Comparison of ENCODE assay signal across 8 mouse cellular contexts in the genomic region with DNA sequence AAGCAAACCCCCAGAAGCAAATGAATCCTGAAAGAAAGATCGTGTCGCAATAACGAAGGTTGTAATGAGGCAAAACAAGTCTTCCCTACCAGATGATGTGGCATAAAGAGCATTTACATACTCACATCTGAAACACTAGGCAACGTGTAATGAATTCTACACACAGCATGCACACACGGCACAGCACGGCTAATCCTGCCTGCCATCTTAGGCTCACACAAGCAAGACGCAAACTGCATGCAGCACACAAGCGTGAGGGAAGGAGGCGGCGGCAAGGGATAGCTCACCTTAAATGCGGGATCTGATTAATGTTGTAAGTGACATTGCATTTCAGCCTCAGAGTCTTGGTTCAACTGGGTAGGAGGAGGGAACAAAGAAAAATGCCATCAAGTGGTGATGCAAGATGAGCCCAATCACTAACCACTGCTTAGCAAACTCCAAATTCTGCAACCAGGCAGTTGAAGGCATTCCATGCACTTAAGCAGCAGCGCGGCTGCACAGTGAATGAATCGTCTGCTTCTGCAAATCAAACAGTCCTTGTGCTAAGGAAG. TPM values are rescaled to one million over a fixed set of nuclear protein-coding genes. Genes with fewer than 3 reads are reported as not detected.
DNase-seq lines count a peak whose midpoint lies in the region; ATAC-seq and TF ChIP-seq lines count a peak whose summit lies in the region.

No protein-coding gene starts in this region.

- TF ChIP-seq CTCF in kidney, postnatal 0 days (IDR thresholded peaks at IDR 0.05; ENCODE audit: low read depth), result no peak

- peak; percentile 33 for DNase-seq in kidney, postnatal 0 days (ENCODE audit: low spot score)
- DNase-seq in kidney, adult 18-20 months, result no peak
- peak; percentile 32 for DNase-seq in embryonic facial prominence, embryonic 10.5 days (ENCODE audit: low spot score)
- DNase-seq in B cell, adult 2 months, result no peak
- no peak for DNase-seq in lung, adult 18-20 months

- H3K4me3 ChIP-seq in kidney, postnatal 0 days (replicated peaks; ENCODE audit: low read depth, low read length), result no peak overlapping the region
- H3K4me3 ChIP-seq in embryonic facial prominence, embryonic 10.5 days, result peak overlapping the region; percentile 36
- peak overlapping the region; percentile 44 for H3K4me3 ChIP-seq in hindbrain, embryonic 13.5 days
- H3K4me3 ChIP-seq in neural tube, embryonic 15.5 days (replicated peaks), result peak overlapping the region; percentile 48

- H3K4me2 ChIP-seq in kidney, postnatal 0 days (ENCODE audit: low read length), result 0 out of 2 replicates have a peak overlapping the region, but pooled peaks have one; percentile 7
- peak overlapping the region; percentile 51 for H3K4me2 ChIP-seq in hindbrain, embryonic 13.5 days
- peak overlapping the region; percentile 60 for H3K4me2 ChIP-seq in neural tube, embryonic 15.5 days

- no peak for ATAC-seq in kidney, postnatal 0 days (replicated peaks; ENCODE audit: low FRiP score, low read depth)
- ATAC-seq in hindbrain, embryonic 13.5 days (ENCODE audit: low FRiP score), result peak; percentile 73
- peak; percentile 82 for ATAC-seq in neural tube, embryonic 15.5 days (ENCODE audit: low FRiP score)
- no peak for ATAC-seq in CD4-positive, CD25-positive, alpha-beta regulatory T cell, adult 4 months

- 0 out of 2 replicates have a peak, but pooled peaks cover 9% of the 10 kb centered on the region for H3K4me1 ChIP-seq in kidney, postnatal 0 days (replicated peaks; ENCODE audit: insufficient read depth, low read length)
- H3K4me1 ChIP-seq in embryonic facial prominence, embryonic 10.5 days, result peaks cover 26% of the 10 kb centered on the region
- peaks cover 61% of the 10 kb centered on the region for H3K4me1 ChIP-seq in hindbrain, embryonic 13.5 days (replicated peaks)
- peaks cover 30% of the 10 kb centered on the region for H3K4me1 ChIP-seq in neural tube, embryonic 15.5 days

- no peaks in the 10 kb centered on the region for H3K36me3 ChIP-seq in kidney, postnatal 0 days (ENCODE audit: insufficient read depth, low read length)
- no peaks in the 10 kb centered on the region for H3K36me3 ChIP-seq in embryonic facial prominence, embryonic 10.5 days (replicated peaks)
- no peaks in the 10 kb centered on the region for H3K36me3 ChIP-seq in hindbrain, embryonic 13.5 days
- no peaks in the 10 kb centered on the region for H3K36me3 ChIP-seq in neural tube, embryonic 15.5 days

- H3K9me3 ChIP-seq in kidney, postnatal 0 days (replicated peaks; ENCODE audit: low read length), result no peaks in the 10 kb centered on the region
- H3K9me3 ChIP-seq in embryonic facial prominence, embryonic 10.5 days, result no peaks in the 10 kb centered on the region
- H3K9me3 ChIP-seq in hindbrain, embryonic 13.5 days, result no peaks in the 10 kb centered on the region
- no peaks in the 10 kb centered on the region for H3K9me3 ChIP-seq in neural tube, embryonic 15.5 days (replicated peaks)

- no peak overlapping the region for H3K27ac ChIP-seq in kidney, postnatal 0 days
- peak overlapping the region; percentile 57 for H3K27ac ChIP-seq in embryonic facial prominence, embryonic 10.5 days (replicated peaks)
- peak overlapping the region; percentile 96 for H3K27ac ChIP-seq in hindbrain, embryonic 13.5 days
- peak overlapping the region; percentile 97 for H3K27ac ChIP-seq in neural tube, embryonic 15.5 days (replicated peaks)

- 59% methylated on average over 14 of the region's 14 CpGs for WGBS in kidney, postnatal 0 days
- 48% methylated on average over 14 of the region's 14 CpGs for WGBS in embryonic facial prominence, embryonic 10.5 days
- WGBS in hindbrain, embryonic 13.5 days, result 31% methylated on average over 14 of the region's 14 CpGs
- WGBS in neural tube, embryonic 15.5 days, result 23% methylated on average over 14 of the region's 14 CpGs

- no peaks in the 10 kb centered on the region for H3K27me3 ChIP-seq in kidney, postnatal 0 days (ENCODE audit: insufficient read depth, low read length)
- H3K27me3 ChIP-seq in embryonic facial prominence, embryonic 10.5 days (replicated peaks; ENCODE audit: low read depth, poor library complexity, severe bottlenecking), result peaks cover 5% of the 10 kb centered on the region
- H3K27me3 ChIP-seq in hindbrain, embryonic 13.5 days, result no peaks in the 10 kb centered on the region
- H3K27me3 ChIP-seq in neural tube, embryonic 15.5 days (replicated peaks), result no peaks in the 10 kb centered on the region

- H3K9ac ChIP-seq in kidney, postnatal 0 days (ENCODE audit: low read depth, low read length), result no peak overlapping the region
- H3K9ac ChIP-seq in hindbrain, embryonic 13.5 days, result peak overlapping the region; percentile 81
- H3K9ac ChIP-seq in neural tube, embryonic 15.5 days (replicated peaks), result peak overlapping the region; percentile 64

RNA-seq across cellular contexts. Expression of a gene that starts 20.6 kb away (rescaled TPM):
- polyA plus RNA-seq in kidney, postnatal 0 days (2015; fragmentation: Nextera tagmentation; extraction: Ambion mirVana), result 28.3 and 28.5 TPM in 2 replicates
- polyA plus RNA-seq in embryonic facial prominence, embryonic 10.5 days (2016; fragmentation: Nextera tagmentation; extraction: Ambion mirVana), result 8.4 and 8.6 TPM in 2 replicates
- 42.2 and 44.0 TPM in 2 replicates for polyA plus RNA-seq in hindbrain, embryonic 13.5 days (2015; fragmentation: Nextera tagmentation; extraction: Ambion mirVana)
- polyA plus RNA-seq in neural tube, embryonic 15.5 days (2015; fragmentation: Nextera tagmentation; extraction: Ambion mirVana), result 48.0 and 52.3 TPM in 2 replicates
- 10 to 100 TPM; 80.3 to 85.0 TPM for polyA plus RNA-seq in CD4-positive, CD25-positive, alpha-beta regulatory T cell, adult 4 months (2017; shearing (Covaris generic))

Comparison
In these comparisons a context has a peak if more than half of its experiments do, and no peak if none do; other contexts are left out.
1. DNase-seq: peak in kidney, postnatal 0 days (single experiment) and embryonic facial prominence, embryonic 10.5 days (single experiment); none in kidney, adult 18-20 months (single experiment), B cell, adult 2 months (0 of 2) and lung, adult 18-20 months (0 of 2).
2. ATAC-seq: peak in hindbrain, embryonic 13.5 days (single experiment) and neural tube, embryonic 15.5 days (single experiment); none in kidney, postnatal 0 days (single experiment) and CD4-positive, CD25-positive, alpha-beta regulatory T cell, adult 4 months (single experiment).
3. H3K4me2 ChIP-seq: peak in every context shown above with its lines; median percentile 60 in neural tube, embryonic 15.5 days; 51 in hindbrain, embryonic 13.5 days; 7 in kidney, postnatal 0 days.